Mouse (Mus musculus): ENCODE data around the gene Tmem200a. TPM values are rescaled to one million over a fixed set of nuclear protein-coding genes. Genes with fewer than 3 reads are reported as not detected.

The Tmem200a gene
- 24.7 and 30.4 TPM in 2 replicates for polyA plus RNA-seq (2015; fragmentation: Nextera tagmentation; extraction: Ambion mirVana)

DNA sequence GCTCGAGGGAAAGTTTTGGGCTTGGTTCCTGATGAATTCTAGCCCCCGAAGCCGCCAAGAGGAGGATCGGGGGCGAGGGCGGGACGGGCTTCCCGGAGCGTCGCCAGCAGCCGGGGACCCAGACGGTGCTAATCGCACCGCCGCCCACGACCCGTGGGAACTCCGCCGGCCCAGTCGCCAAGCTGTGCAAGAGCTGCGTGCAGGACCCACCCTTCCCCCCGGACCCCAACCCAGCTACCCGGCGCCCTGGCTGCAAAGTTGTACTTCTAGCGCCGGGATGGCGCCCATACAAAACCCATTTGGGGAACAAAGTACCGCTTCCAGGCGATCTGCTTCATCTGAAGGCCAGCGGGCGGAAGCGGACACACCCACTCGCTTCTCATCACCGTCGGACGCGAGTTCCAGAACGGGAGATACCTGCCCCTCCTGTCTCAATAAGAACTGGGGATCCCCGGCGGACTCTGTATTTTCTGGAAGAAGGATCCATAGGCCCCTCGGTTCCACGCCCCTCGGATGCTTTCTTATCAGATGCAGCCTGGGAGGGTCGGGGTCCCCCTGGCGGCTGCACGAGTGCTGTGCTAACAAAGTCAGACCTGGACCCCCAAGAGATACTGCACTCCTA lies at the start of gene Tmem200a:
Tmem200a (minus strand) TSS at position 532 of the 622 bp plus-strand sequence.
- peak; percentile 52; the same call in 1 of the 2 replicates for ATAC-seq (ENCODE audit: insufficient read depth, low FRiP score, low read depth)
- Histone ChIP-seq H3K9ac (peak within 1 kb of the TSS; percentile 50), H3K4me2 (peak within 1 kb of the TSS; percentile 89), H3K27ac (peak within 1 kb of the TSS; percentile 52; the same call in 1 of the 2 replicates), H3K9me3 (no peaks in the 10 kb centered on the region), H3K4me3 (replicated peaks) (peak within 1 kb of the TSS; percentile 66), H3K4me1 (peaks cover 7% of the 10 kb centered on the region; the same call in 1 of the 2 replicates), H3K27me3 (replicated peaks) (0 out of 2 replicates have a peak, but pooled peaks cover 6% of the 10 kb centered on the region), H3K36me3 (no peaks in the 10 kb centered on the region)
- under 1% methylated on average over 45 of the region's 46 CpGs for WGBS

DNA sequence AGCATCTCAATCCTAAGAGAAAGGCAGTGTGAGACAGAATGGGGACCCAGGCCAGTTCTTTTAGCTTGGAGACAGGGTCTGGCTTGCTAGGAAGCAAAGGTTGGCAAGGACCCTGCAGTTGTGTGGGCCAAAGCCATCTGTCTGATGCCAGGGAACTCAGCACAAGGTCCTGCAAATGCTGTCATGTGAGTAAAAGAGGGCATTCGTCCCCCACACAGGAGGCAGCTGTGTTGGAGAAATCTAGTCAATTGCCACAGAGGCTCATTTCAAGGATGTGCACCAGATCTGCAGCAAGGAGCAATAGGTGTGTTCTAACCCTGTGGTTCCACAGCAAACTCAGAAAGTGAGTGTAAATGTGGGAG lies 41.0 kb upstream of the Tmem200a start:
- H3K4me1 ChIP-seq = no peaks in the 10 kb centered on the region
- H3K4me2 ChIP-seq = no peak overlapping the region
- no peaks in the 10 kb centered on the region for H3K36me3 ChIP-seq
- H3K9ac ChIP-seq = no peak overlapping the region
- 62% methylated on average over 1 of the region's 1 CpGs for WGBS
- no peaks in the 10 kb centered on the region for H3K9me3 ChIP-seq
- H3K4me3 ChIP-seq (replicated peaks) = no peak overlapping the region
- H3K27ac ChIP-seq = no peak overlapping the region
- no peak for ATAC-seq (ENCODE audit: insufficient read depth, low FRiP score, low read depth)
- H3K27me3 ChIP-seq (replicated peaks) = no peaks in the 10 kb centered on the region

DNA sequence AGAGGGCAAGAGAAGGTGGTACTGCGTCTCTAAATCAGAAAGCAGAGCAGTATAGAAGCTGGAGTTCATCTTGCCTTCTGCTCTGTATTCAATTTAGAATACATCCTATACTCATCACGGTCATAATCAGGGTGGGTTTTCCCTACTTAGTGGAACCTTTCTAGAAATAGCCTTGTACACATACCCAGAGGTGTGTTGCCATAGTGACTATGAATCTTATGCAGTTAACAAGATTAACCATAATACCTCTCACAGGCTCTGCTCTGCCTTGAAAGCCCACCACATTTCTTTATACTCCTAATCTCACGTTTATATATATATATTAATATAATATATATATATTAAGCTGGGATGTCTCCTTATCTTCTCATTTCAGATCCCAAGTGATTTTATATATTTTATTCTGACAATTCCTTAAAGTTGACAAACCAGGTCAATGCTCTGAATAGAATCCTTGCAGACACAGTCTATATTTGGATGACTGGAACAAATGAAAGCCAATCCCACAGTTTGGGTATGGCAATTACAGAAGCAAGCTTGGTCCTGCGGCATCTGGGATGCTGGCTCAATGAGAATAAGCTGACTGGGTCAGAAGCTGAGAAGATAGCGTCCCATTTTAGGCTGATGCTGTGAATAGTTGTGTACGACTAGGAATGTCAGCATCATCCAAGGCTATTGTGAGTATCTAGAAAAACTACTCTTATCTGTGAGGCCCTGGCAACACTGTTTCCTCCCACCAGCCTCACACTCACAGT lies 40.4 kb upstream of the Tmem200a start:
- ATAC-seq (ENCODE audit: insufficient read depth, low FRiP score, low read depth) = no peak
- H3K27me3 ChIP-seq (replicated peaks) = no peaks in the 10 kb centered on the region
- no peak overlapping the region for H3K9ac ChIP-seq
- H3K4me2 ChIP-seq = no peak overlapping the region
- H3K4me3 ChIP-seq (replicated peaks) = no peak overlapping the region
- H3K36me3 ChIP-seq = no peaks in the 10 kb centered on the region
- 91% methylated on average over 6 of the region's 6 CpGs for WGBS
- no peak overlapping the region for H3K27ac ChIP-seq
- H3K4me1 ChIP-seq = no peaks in the 10 kb centered on the region
- no peaks in the 10 kb centered on the region for H3K9me3 ChIP-seq

DNA sequence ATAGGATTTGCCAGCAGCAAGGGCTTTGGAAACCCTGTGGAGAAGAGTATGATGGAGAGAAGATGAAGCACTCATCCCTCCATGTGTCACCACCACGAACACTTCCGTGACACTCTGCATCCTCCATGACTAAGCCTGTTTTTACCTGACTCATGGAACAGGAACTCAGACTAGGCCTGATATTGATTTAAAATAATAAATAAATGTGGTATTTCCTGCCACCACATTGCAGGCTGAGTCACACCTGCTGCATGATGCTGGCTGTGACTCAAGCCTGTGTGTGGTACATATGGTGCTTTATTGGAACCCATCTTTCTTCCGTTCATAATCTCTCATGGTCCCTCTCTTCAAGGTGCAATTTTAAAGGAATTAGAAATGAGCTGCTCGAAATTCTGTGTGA lies 35.6 kb upstream of the Tmem200a start:
- H3K9me3 ChIP-seq = no peaks in the 10 kb centered on the region
- 77% methylated on average over 4 of the region's 4 CpGs for WGBS
- H3K4me3 ChIP-seq (replicated peaks) = no peak overlapping the region
- H3K27me3 ChIP-seq (replicated peaks) = no peaks in the 10 kb centered on the region
- no peaks in the 10 kb centered on the region for H3K4me1 ChIP-seq
- no peak for ATAC-seq (ENCODE audit: insufficient read depth, low FRiP score, low read depth)
- H3K36me3 ChIP-seq = no peaks in the 10 kb centered on the region
- no peak overlapping the region for H3K9ac ChIP-seq
- no peak overlapping the region for H3K27ac ChIP-seq
- H3K4me2 ChIP-seq = no peak overlapping the region

DNA sequence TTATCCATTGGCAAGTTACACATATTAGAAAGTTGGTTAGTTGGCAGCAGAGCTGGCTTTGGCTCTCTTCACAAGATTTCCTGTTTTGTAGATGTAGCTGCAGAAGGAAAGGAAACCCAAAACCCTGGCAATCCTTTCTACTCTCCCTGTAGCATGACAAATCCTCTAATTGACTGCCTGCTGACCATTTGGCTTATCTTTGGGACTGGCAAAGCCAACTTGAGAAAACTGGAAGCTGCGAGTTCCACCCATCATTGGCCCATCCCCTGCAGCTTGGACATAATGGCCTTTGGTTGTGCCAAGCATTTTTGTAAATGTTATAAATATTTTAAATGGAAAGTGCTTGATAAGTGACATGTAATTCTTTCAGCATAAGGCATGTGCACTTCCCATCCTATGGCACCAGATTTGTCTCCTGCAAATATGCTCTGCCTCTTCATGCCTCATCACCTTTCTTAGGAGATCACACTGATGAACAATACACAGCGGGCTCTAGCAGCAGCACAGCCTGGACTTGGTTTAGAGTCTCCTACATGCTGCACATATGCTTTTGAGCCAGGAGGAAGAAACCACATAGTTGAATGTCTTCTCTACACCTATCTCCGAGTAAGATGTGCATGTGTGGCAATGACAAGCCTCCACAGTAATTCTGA lies 24.6 kb upstream of the Tmem200a start:
- no peak overlapping the region for H3K4me3 ChIP-seq (replicated peaks)
- no peak for ATAC-seq (ENCODE audit: insufficient read depth, low FRiP score, low read depth)
- WGBS = 78% methylated on average over 3 of the region's 3 CpGs
- H3K27ac ChIP-seq = no peak overlapping the region
- H3K4me1 ChIP-seq = no peaks in the 10 kb centered on the region
- no peaks in the 10 kb centered on the region for H3K36me3 ChIP-seq
- no peak overlapping the region for H3K4me2 ChIP-seq
- H3K9me3 ChIP-seq = no peaks in the 10 kb centered on the region
- no peaks in the 10 kb centered on the region for H3K27me3 ChIP-seq (replicated peaks)
- no peak overlapping the region for H3K9ac ChIP-seq

DNA sequence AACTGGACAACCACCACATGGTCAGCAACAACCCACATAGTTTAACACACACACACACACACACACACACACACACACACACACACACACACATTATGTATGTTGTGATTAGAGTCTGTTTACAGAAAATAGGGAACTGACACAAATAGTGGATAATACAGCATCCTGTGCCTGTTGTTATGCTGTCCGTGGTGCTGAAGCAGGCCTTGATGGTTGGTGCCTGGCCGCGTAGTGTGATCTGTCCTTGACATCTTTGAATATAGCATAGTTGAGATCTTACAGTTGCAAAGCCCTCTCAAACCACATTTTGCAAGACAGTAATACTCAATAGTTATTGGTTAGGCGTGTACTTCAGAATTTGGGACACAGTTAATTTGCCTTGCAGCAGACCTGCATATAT lies 3.2 kb upstream of the Tmem200a start:
- Histone ChIP-seq H3K4me2 (no peak overlapping the region), H3K4me3 (replicated peaks) (no peak overlapping the region), H3K9ac (no peak overlapping the region), H3K27ac (no peak overlapping the region), H3K9me3 (no peaks in the 10 kb centered on the region), H3K27me3 (replicated peaks) (0 out of 2 replicates have a peak, but pooled peaks cover 6% of the 10 kb centered on the region), H3K4me1 (peaks cover 7% of the 10 kb centered on the region; the same call in 1 of the 2 replicates), H3K36me3 (no peaks in the 10 kb centered on the region)
- WGBS = 70% methylated on average over 4 of the region's 4 CpGs
- no peak for ATAC-seq (ENCODE audit: insufficient read depth, low FRiP score, low read depth)

DNA sequence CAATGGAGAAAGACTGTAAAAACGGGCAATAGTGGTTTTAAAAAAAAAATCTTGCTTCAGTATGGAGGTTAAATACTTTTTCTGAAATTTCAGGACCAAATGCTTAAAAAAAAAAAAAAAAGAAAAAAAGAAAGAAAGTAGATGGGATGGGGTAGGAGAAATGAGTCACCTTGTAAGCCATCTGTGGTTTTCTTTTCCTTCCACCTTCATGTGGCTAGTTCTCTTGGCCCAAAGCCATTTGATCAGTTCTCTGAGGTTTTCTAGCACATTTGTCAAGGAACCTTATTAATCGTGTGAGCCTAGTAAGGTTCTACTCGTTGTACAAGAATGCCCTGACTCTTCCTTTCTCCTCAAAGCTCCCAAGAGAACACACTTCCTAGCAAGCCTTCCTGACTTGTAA lies 826 bp upstream of the Tmem200a start:
- H3K36me3 ChIP-seq = no peaks in the 10 kb centered on the region
- no peak overlapping the region for H3K4me3 ChIP-seq (replicated peaks)
- ATAC-seq (ENCODE audit: insufficient read depth, low FRiP score, low read depth) = no peak
- H3K9ac ChIP-seq = no peak overlapping the region
- H3K9me3 ChIP-seq = no peaks in the 10 kb centered on the region
- no peak overlapping the region for H3K27ac ChIP-seq
- 70% methylated on average over 3 of the region's 3 CpGs for WGBS
- H3K27me3 ChIP-seq (replicated peaks) = 0 out of 2 replicates have a peak, but pooled peaks cover 6% of the 10 kb centered on the region
- peaks cover 7% of the 10 kb centered on the region; the same call in 1 of the 2 replicates for H3K4me1 ChIP-seq
- no peak overlapping the region for H3K4me2 ChIP-seq

DNA sequence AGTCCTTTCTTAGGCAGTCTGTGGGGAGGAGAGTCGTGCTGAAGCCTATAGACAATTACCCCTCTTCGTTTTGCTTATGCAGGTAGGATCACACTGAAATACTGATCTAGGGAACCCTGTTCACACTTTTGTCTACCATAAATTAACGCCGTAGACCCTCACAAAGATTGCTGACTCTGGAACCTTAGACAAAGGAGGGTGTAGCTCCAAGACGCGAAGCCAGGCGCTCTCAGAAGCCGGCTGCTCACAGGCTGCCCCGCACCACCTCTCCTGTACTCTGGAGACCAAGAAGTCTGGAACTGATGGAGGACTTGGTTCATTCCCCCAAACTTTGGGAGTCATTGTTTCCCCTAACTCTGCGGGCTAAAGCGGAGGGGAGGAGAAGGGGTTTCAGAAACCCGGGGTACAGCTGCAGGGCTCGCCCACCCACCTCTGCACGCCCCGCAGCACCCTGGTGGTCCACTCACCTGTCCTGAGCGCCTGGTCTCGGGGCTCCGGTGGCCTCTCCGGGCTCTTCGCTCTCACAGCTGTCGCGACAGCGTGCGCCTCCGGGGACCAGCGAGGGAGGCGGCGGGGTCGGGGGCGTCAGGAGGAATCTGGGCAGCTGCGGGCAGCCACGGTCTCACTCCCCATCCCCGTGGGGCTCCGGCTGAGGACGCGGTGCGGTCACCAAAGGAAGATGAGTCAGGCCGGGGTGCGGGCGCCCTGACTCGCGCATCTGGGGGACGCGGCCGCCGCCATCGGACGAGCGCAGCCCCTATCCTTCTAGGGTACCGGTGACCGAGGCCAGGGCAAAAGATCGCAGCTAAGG lies 976 bp downstream of the Tmem200a start, which contains the start of gene Gm9767:
Gm9767 (plus strand) TSS at position 585 of the 811 bp plus-strand sequence.
- peak within 1 kb of the TSS; percentile 50 for H3K9ac ChIP-seq
- H3K4me3 ChIP-seq (replicated peaks) = peak within 1 kb of the TSS; percentile 66
- H3K4me1 ChIP-seq = peaks cover 7% of the 10 kb centered on the region; the same call in 1 of the 2 replicates
- H3K4me2 ChIP-seq = peak within 1 kb of the TSS; percentile 89
- peak; percentile 50; the same call in 1 of the 2 replicates for ATAC-seq (ENCODE audit: insufficient read depth, low FRiP score, low read depth)
- no peaks in the 10 kb centered on the region for H3K9me3 ChIP-seq
- H3K27me3 ChIP-seq (replicated peaks) = 0 out of 2 replicates have a peak, but pooled peaks cover 6% of the 10 kb centered on the region
- no peaks in the 10 kb centered on the region for H3K36me3 ChIP-seq
- peak within 1 kb of the TSS; percentile 52; the same call in 1 of the 2 replicates for H3K27ac ChIP-seq
- under 1% methylated on average over 52 of the region's 52 CpGs for whole genome bisulfite sequencing

DNA sequence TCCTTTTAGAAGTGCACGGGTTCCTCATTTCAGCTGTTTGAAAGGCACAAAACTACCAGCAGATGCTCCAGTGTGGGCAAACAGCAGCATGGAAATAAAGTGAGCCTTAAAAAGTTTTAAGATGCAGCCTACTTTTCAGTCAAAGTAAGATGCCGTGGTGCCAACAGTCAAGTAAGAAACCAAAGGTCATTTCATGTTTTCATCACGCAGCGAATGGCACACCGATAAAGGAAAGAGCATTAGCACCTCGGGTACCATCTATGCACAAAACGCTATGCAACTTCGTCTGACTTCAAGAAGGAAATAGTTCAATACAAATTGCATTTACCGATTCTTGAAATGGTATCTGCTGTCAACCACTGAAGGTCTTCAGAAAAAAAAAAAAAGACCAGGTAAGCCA lies 1.9 kb downstream of the Tmem200a start:
- Histone ChIP-seq H3K9ac (no peak overlapping the region), H3K4me2 (peak overlapping the region; percentile 24), H3K9me3 (no peaks in the 10 kb centered on the region), H3K27me3 (replicated peaks) (0 out of 2 replicates have a peak, but pooled peaks cover 6% of the 10 kb centered on the region), H3K27ac (no peak overlapping the region), H3K4me3 (replicated peaks) (peak overlapping the region; percentile 66), H3K36me3 (no peaks in the 10 kb centered on the region), H3K4me1 (peaks cover 7% of the 10 kb centered on the region; the same call in 1 of the 2 replicates)
- ATAC-seq (ENCODE audit: insufficient read depth, low FRiP score, low read depth) = no peak
- WGBS = 61% methylated on average over 9 of the region's 9 CpGs

DNA sequence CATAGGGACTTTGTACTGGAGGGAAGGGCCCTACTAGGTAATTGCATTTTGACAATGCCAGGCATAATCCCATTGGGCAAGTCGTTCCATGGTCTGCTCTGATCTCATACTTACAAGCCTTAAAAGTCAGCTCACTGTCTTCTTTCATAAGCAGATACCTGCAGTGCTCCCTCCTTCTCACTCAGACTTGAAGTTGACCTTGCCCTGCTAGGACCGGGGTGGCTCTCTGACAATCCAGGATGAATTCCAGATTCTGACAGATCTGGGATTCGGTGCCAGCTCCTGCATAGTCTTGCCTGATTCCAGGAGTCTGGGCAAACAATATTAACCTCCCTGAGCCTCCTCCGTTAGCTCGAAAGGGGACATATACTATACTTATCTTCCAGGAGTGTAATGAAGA lies 6.9 kb downstream of the Tmem200a start:
- no peak overlapping the region for H3K4me2 ChIP-seq
- H3K4me1 ChIP-seq = no peaks in the 10 kb centered on the region
- H3K27me3 ChIP-seq (replicated peaks) = no peaks in the 10 kb centered on the region
- H3K36me3 ChIP-seq = 0 out of 2 replicates have a peak, but pooled peaks cover 6% of the 10 kb centered on the region
- H3K9ac ChIP-seq = no peak overlapping the region
- H3K27ac ChIP-seq = no peak overlapping the region
- H3K9me3 ChIP-seq = no peaks in the 10 kb centered on the region
- ATAC-seq (ENCODE audit: insufficient read depth, low FRiP score, low read depth) = no peak
- WGBS = 74% methylated on average over 5 of the region's 5 CpGs
- no peak overlapping the region for H3K4me3 ChIP-seq (replicated peaks)

DNA sequence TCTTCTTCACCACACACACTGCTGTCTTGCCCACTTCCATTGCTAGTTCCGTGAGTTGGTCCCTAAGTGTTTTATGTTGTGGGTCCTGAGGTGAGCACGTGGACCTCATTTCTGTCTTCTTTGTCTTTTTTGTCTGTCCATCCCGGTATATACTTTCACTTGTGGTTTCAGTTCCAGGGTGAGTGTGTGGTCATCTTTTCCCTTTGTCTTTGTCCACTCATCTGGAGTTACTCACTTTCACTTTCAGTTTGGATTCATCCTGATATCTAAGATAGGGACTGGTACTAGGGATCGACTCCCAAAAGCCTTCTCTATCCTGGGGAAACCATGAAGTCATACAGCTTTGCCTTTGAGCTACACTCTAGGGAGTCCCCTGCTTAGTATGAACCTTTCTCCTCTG lies 15.8 kb downstream of the Tmem200a start:
- ATAC-seq (ENCODE audit: insufficient read depth, low FRiP score, low read depth) = no peak
- Histone ChIP-seq H3K4me1 (no peaks in the 10 kb centered on the region), H3K9me3 (no peaks in the 10 kb centered on the region), H3K36me3 (0 out of 2 replicates have a peak, but pooled peaks cover under 1% of the 10 kb centered on the region), H3K27me3 (replicated peaks) (no peaks in the 10 kb centered on the region), H3K27ac (no peak overlapping the region), H3K4me3 (replicated peaks) (no peak overlapping the region), H3K9ac (no peak overlapping the region), H3K4me2 (no peak overlapping the region)
- WGBS = 86% methylated on average over 4 of the region's 4 CpGs

Data from stomach, embryonic 15.5 days (tissue).